17 mouse cellular contexts compared by ENCODE assay signal in the genomic region with DNA sequence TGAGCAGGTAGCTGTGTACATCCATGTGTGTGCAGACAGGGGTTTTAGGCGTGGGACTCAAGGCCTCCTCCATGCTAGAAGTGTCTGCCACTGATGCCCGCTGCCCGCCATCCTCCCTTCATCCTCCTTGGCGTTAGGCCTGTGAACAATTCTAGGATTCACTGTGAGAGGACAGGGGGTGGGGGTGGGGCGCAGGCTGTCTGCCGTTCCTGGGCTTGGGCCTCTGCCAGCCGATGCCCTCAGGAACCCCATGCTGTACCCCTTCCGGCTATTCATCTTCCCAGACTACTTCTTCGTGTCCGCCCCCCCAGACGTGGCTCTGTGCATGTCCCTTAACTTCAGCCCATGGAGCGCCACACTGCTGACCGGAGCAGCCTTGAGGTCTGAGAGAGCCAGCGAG. TPM values are rescaled to one million over a fixed set of nuclear protein-coding genes. Genes with fewer than 3 reads are reported as not detected.
DNase-seq lines count a peak whose midpoint lies in the region; ATAC-seq and TF ChIP-seq lines count a peak whose summit lies in the region.
"Had no signal": no experiment of that assay in that cellular context is flagged by ENCODE, and none has a peak within 500 bp of the region (broad histone marks: within the 10 kb centered on the region; RNA-seq: fewer than 3 reads in every experiment).

No protein-coding gene starts in this region.

- peak; percentile 35 for DNase-seq in forebrain, embryonic 14.5 days (ENCODE audit: low spot score)
- no peak for DNase-seq in lung, adult 2 months
- DNase-seq in layer of hippocampus, adult 11-12 months (ENCODE audit: low spot score): no peak
- DNase-seq: adrenal gland, postnatal 36 days; cerebellum, postnatal 25 days; gastrocnemius, postnatal 10 days; heart, adult 2 months; kidney, postnatal 10 days; liver; lung, adult 18-20 months had no signal

- no peak for TF ChIP-seq CTCF in lung, adult 2 months (IDR thresholded peaks at IDR 0.05; ENCODE audit: insufficient read depth, low read length)

- no peak for ATAC-seq in megakaryocyte, adult 5-6 weeks (ENCODE audit: poor library complexity, severe bottlenecking)
- ATAC-seq in forebrain, embryonic 14.5 days: 0 out of 2 replicates have a peak, but pooled peaks have one; percentile 9
- peak; percentile 24; the same call in 1 of the 2 replicates for ATAC-seq in hindbrain, embryonic 12.5 days (ENCODE audit: low FRiP score)
- no peak for ATAC-seq in midbrain, embryonic 16.5 days
- ATAC-seq: CD4-positive, CD25-positive, alpha-beta regulatory T cell, adult 4 months; inflammation-experienced regulatory T-cells, adult 6 months had no signal

- 43% methylated on average over 14 of the region's 14 CpGs for WGBS in forebrain, embryonic 14.5 days
- 45% methylated on average over 14 of the region's 14 CpGs for WGBS in hindbrain, embryonic 12.5 days
- 44% methylated on average over 14 of the region's 14 CpGs for WGBS in midbrain, embryonic 16.5 days
- WGBS in lung, adult 2 months: 54% methylated on average over 14 of the region's 14 CpGs

- H3K4me1 ChIP-seq in megakaryocyte, embryonic 14.5 days: no peaks in the 10 kb centered on the region; the same call in 1 of the 2 replicates
- H3K4me1 ChIP-seq in forebrain, embryonic 14.5 days (ENCODE audit: control insufficient read depth, insufficient read depth, low read length): peaks cover 8% of the 10 kb centered on the region; the same call in 1 of the 2 replicates
- H3K4me1 ChIP-seq in hindbrain, embryonic 12.5 days: peaks cover 38% of the 10 kb centered on the region
- peaks cover 27% of the 10 kb centered on the region for H3K4me1 ChIP-seq in midbrain, embryonic 16.5 days (ENCODE audit: control insufficient read depth, insufficient read depth, low read length)
- no peaks in the 10 kb centered on the region for H3K4me1 ChIP-seq in lung, adult 2 months (ENCODE audit: control insufficient read depth, insufficient read depth, low read length)

- peak overlapping the region; percentile 64 for H3K4me3 ChIP-seq in megakaryocyte, embryonic 14.5 days (replicated peaks)
- H3K4me3 ChIP-seq in forebrain, embryonic 14.5 days (ENCODE audit: low read depth, low read length): no peak overlapping the region
- H3K4me3 ChIP-seq in hindbrain, embryonic 12.5 days: no peak overlapping the region
- H3K4me3 ChIP-seq in midbrain, embryonic 16.5 days (ENCODE audit: low read depth, low read length): no peak overlapping the region
- no peak overlapping the region for H3K4me3 ChIP-seq in lung, adult 2 months (replicated peaks; ENCODE audit: extremely low read depth, low read depth, low read length)
- H3K4me3 ChIP-seq: heart, adult 2 months; myocyte had no signal

- H3K27me3 ChIP-seq in megakaryocyte, embryonic 14.5 days (replicated peaks): peaks cover 26% of the 10 kb centered on the region
- no peaks in the 10 kb centered on the region for H3K27me3 ChIP-seq in forebrain, embryonic 14.5 days (replicated peaks; ENCODE audit: control insufficient read depth, insufficient read depth, low read length)
- H3K27me3 ChIP-seq in hindbrain, embryonic 12.5 days: 0 out of 2 replicates have a peak, but pooled peaks cover 3% of the 10 kb centered on the region
- no peaks in the 10 kb centered on the region for H3K27me3 ChIP-seq in midbrain, embryonic 16.5 days (ENCODE audit: control insufficient read depth, insufficient read depth, low read depth, low read length)

- H3K9me3 ChIP-seq in megakaryocyte, embryonic 14.5 days: peaks cover 15% of the 10 kb centered on the region
- H3K9me3 ChIP-seq in forebrain, embryonic 14.5 days (replicated peaks; ENCODE audit: control insufficient read depth, low read length): no peaks in the 10 kb centered on the region
- H3K9me3 ChIP-seq in hindbrain, embryonic 12.5 days (replicated peaks): no peaks in the 10 kb centered on the region
- no peaks in the 10 kb centered on the region for H3K9me3 ChIP-seq in midbrain, embryonic 16.5 days (replicated peaks; ENCODE audit: control insufficient read depth, low read length, poor library complexity, severe bottlenecking)

- TF ChIP-seq POLR2A in lung, adult 2 months (IDR thresholded peaks at IDR 0.05; ENCODE audit: borderline replicate concordance, extremely low read depth, low read depth, low read length): no peak

- no peak overlapping the region for H3K9ac ChIP-seq in forebrain, embryonic 14.5 days (ENCODE audit: low read length)
- H3K9ac ChIP-seq in hindbrain, embryonic 12.5 days: 0 out of 2 replicates have a peak overlapping the region, but pooled peaks have one; percentile 27
- H3K9ac ChIP-seq in midbrain, embryonic 16.5 days (ENCODE audit: low read depth, low read length): no peak overlapping the region

- H3K4me2 ChIP-seq in forebrain, embryonic 14.5 days (ENCODE audit: low read length): no peak overlapping the region
- H3K4me2 ChIP-seq in hindbrain, embryonic 12.5 days (replicated peaks): no peak overlapping the region
- no peak overlapping the region for H3K4me2 ChIP-seq in midbrain, embryonic 16.5 days (ENCODE audit: low read length)

- H3K36me3 ChIP-seq in megakaryocyte, embryonic 14.5 days (replicated peaks; ENCODE audit: low read length): no peaks in the 10 kb centered on the region
- H3K36me3 ChIP-seq in forebrain, embryonic 14.5 days (ENCODE audit: control insufficient read depth, insufficient read depth, low read length): no peaks in the 10 kb centered on the region
- no peaks in the 10 kb centered on the region for H3K36me3 ChIP-seq in hindbrain, embryonic 12.5 days
- H3K36me3 ChIP-seq in midbrain, embryonic 16.5 days (ENCODE audit: control insufficient read depth, insufficient read depth, low read length): no peaks in the 10 kb centered on the region

- no peak overlapping the region for H3K27ac ChIP-seq in forebrain, embryonic 14.5 days (ENCODE audit: low read depth, low read length)
- H3K27ac ChIP-seq in hindbrain, embryonic 12.5 days: peak overlapping the region; percentile 40
- H3K27ac ChIP-seq in midbrain, embryonic 16.5 days (ENCODE audit: low read length): peak overlapping the region; percentile 50
- H3K27ac ChIP-seq: heart, adult 2 months had no signal

RNA-seq across cellular contexts. Expression of gene Sez6l, which starts 50.3 kb away (rescaled TPM):
- polyA plus RNA-seq in megakaryocyte, embryonic 14.5 days (2012; ENCODE audit: insufficient read depth, low replicate concordance): not detected in 2 replicates
- total RNA-seq in megakaryocyte, adult 5-6 weeks (2015): not detected in 2 replicates
- not detected in 2 replicates for total RNA-seq in megakaryocyte, adult 5-6 weeks (2017)
- 22.1 and 27.9 TPM in 2 replicates for polyA plus RNA-seq in forebrain, embryonic 14.5 days (2014; fragmentation: Nextera tagmentation; extraction: Ambion mirVana)
- polyA plus RNA-seq in hindbrain, embryonic 12.5 days (2016; fragmentation: Nextera tagmentation; extraction: Ambion mirVana): 16.0 and 16.4 TPM in 2 replicates
- 72.9 and 75.7 TPM in 2 replicates for polyA plus RNA-seq in midbrain, embryonic 16.5 days (2015; fragmentation: Nextera tagmentation; extraction: Ambion mirVana)
- 0.12 and 0.38 TPM in 2 replicates for polyA plus RNA-seq in lung, adult 2 months (2012; rRNA removed)
- polyA plus RNA-seq: CD4-positive, CD25-positive, alpha-beta regulatory T cell, adult 4 months; myocyte had no signal

Comparison
In these comparisons a context has a peak if more than half of its experiments do, and no peak if none do; other contexts are left out.
1. ATAC-seq: peak in forebrain, embryonic 14.5 days (single experiment) and hindbrain, embryonic 12.5 days (single experiment); none in megakaryocyte, adult 5-6 weeks (single experiment) and midbrain, embryonic 16.5 days (single experiment).
2. RNA of gene Sez6l, which starts 50.3 kb away (polyA plus RNA-seq): 72.9 to 75.7 TPM in midbrain, embryonic 16.5 days, 22.1 to 27.9 TPM in forebrain, embryonic 14.5 days and 16.0 to 16.4 TPM in hindbrain, embryonic 12.5 days; 0.12 to 0.38 TPM in lung, adult 2 months and not detected in megakaryocyte, embryonic 14.5 days; every median in the first group is over 10 times any median in the second.